Mouse (Mus musculus): ENCODE measurements at regions not wholly inside any gene's neighbourhood (a gene's known extent, or its start where the extent isn't known, plus 50 kb on each side); places are given as distances from the start of the nearest gene placed in this dataset.

DNA sequence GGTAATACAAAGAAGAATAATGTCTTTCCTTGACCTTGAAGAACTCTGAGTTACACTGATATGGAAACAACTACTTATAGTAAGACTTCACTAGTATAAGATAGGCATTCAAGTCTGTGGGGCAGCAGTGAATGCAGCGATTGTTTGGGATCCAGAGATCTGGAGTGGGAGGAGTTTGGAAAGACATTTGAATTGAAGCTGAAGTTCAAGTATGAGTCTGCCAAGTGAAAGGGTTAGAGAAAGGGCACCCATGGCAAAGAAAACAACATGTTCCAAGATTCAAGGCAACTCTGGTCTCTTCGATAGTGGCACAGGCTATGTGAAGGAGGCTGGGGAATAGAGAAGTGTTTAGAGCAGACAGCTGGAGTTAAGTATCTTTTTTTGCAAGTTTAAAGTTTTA lies 275.3 kb downstream of the Tmsb4x start:
- TF ChIP-seq NANOG (IDR thresholded peaks at IDR 0.05; ENCODE audit: borderline replicate concordance, low read length): no peak
- TF ChIP-seq CTCF (conservative IDR thresholded peaks at IDR 0.05; ENCODE audit: low read length): no peak
- TF ChIP-seq POU5F1 (IDR thresholded peaks at IDR 0.05; ENCODE audit: borderline replicate concordance, low read length): no peak
- H3K9me3 ChIP-seq (ENCODE audit: low read length): no peaks in the 10 kb centered on the region
- H3K4me3 ChIP-seq (replicated peaks; ENCODE audit: low read length): no peak overlapping the region
- H3K27me3 ChIP-seq (ENCODE audit: insufficient read depth, low read length): no peaks in the 10 kb centered on the region
- peaks cover 25% of the 10 kb centered on the region for H3K4me1 ChIP-seq (replicated peaks; ENCODE audit: low read depth, low read length)
- H3K36me3 ChIP-seq (ENCODE audit: insufficient read depth, low read length): no peaks in the 10 kb centered on the region

DNA sequence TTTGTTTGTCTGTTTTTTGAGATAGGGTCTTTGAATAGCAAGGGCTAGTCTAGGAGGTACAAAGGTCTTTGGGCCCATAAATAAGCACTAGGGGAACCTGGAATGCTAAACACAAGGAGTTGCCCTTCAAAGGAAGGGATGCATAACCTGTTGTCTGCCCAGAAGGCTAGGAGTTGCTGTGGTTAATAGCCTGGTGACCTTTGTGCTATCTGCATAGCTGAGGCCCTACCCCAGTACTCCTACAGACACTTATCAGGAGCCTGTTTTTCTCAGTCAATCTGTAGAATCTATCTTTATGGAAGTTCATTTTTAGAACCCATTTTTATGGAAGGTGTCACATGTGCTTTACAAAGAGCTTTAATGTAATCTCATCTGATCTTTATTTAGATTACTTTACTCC lies 276.6 kb downstream of the Tmsb4x start:
- Histone ChIP-seq H3K36me3 (ENCODE audit: insufficient read depth, low read length) (no peaks in the 10 kb centered on the region), H3K4me3 (replicated peaks; ENCODE audit: low read length) (no peak overlapping the region)
- no peak for TF ChIP-seq POU5F1 (IDR thresholded peaks at IDR 0.05; ENCODE audit: borderline replicate concordance, low read length)
- TF ChIP-seq NANOG (IDR thresholded peaks at IDR 0.05; ENCODE audit: borderline replicate concordance, low read length): no peak
- no peak for TF ChIP-seq CTCF (conservative IDR thresholded peaks at IDR 0.05; ENCODE audit: low read length)

DNA sequence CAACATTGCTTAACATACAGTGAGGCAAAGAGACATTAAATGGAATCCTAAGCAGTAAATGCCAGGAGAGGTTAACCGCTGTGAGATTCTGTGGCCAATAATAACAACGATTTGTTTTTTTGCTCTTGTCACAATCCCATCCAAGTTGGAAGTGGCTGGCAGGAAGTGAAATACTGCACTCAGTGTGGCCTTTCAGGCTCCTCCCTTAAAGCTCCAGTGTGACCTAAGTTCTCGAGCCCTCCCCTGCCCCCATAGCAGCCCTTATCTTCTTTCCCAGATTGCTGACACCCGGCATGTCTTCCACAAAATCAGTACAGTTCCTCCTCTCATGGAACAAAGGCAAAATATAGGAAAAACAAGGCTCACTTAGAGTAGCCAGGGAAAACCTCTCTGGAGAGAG lies 278.1 kb downstream of the Tmsb4x start:
- TF ChIP-seq POU5F1 (IDR thresholded peaks at IDR 0.05; ENCODE audit: borderline replicate concordance, low read length) (no peak), NANOG (IDR thresholded peaks at IDR 0.05; ENCODE audit: borderline replicate concordance, low read length) (no peak), CTCF (conservative IDR thresholded peaks at IDR 0.05; ENCODE audit: low read length) (no peak)
- Histone ChIP-seq H3K9me3 (ENCODE audit: low read length) (no peaks in the 10 kb centered on the region), H3K4me3 (replicated peaks; ENCODE audit: low read length) (no peak overlapping the region), H3K27me3 (ENCODE audit: insufficient read depth, low read length) (no peaks in the 10 kb centered on the region), H3K36me3 (ENCODE audit: insufficient read depth, low read length) (no peaks in the 10 kb centered on the region), H3K4me1 (replicated peaks; ENCODE audit: low read depth, low read length) (peaks cover 25% of the 10 kb centered on the region)

More for the DNA sequence above, 276.6 kb downstream of the Tmsb4x start:
- Histone ChIP-seq H3K27me3 (ENCODE audit: insufficient read depth, low read length) (no peaks in the 10 kb centered on the region), H3K4me1 (replicated peaks; ENCODE audit: low read depth, low read length) (peaks cover 25% of the 10 kb centered on the region), H3K9me3 (ENCODE audit: low read length) (no peaks in the 10 kb centered on the region)

DNA sequence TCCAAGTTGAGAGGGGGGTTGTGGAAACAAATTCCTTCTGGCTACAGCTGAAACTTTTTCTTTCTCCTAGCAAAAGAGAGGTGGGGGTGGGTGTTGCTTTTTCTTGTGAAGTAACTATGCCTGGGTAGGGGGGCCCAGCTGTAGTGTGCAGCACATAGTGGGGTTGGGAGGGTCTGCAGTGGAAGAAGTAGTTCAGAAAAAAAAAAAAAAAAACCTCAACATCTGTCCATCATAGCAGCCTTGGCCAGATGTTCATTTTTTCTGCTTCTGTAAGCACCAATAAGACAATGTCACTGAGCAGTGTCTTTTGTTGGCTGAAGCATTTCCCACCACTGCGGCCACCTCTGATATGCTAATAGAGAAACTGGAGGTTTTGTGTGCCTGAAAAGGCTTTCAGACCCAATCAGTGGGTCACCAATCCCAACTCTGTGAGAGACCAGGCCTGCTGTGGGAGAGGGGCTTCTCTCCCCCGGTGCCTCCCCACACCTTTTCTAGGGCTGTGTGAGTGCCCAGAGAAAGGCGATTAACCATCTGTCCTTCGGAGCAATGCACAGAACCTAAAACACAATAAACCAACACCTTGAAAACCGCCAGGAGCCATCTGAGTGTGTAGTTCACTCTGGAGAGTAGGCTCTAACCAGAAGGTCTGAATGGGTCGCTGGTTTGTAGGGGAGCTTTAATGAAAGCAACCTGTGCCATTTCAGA lies 279.2 kb downstream of the Tmsb4x start:
- no peak for TF ChIP-seq POU5F1 (IDR thresholded peaks at IDR 0.05; ENCODE audit: borderline replicate concordance, low read length)
- no peak for TF ChIP-seq CTCF (conservative IDR thresholded peaks at IDR 0.05; ENCODE audit: low read length)
- no peak for TF ChIP-seq NANOG (IDR thresholded peaks at IDR 0.05; ENCODE audit: borderline replicate concordance, low read length)
- no peaks in the 10 kb centered on the region for H3K27me3 ChIP-seq (ENCODE audit: insufficient read depth, low read length)
- no peaks in the 10 kb centered on the region for H3K36me3 ChIP-seq (ENCODE audit: insufficient read depth, low read length)
- H3K4me3 ChIP-seq (replicated peaks; ENCODE audit: low read length): no peak overlapping the region
- H3K4me1 ChIP-seq (replicated peaks; ENCODE audit: low read depth, low read length): peaks cover 25% of the 10 kb centered on the region
- no peaks in the 10 kb centered on the region for H3K9me3 ChIP-seq (ENCODE audit: low read length)

DNA sequence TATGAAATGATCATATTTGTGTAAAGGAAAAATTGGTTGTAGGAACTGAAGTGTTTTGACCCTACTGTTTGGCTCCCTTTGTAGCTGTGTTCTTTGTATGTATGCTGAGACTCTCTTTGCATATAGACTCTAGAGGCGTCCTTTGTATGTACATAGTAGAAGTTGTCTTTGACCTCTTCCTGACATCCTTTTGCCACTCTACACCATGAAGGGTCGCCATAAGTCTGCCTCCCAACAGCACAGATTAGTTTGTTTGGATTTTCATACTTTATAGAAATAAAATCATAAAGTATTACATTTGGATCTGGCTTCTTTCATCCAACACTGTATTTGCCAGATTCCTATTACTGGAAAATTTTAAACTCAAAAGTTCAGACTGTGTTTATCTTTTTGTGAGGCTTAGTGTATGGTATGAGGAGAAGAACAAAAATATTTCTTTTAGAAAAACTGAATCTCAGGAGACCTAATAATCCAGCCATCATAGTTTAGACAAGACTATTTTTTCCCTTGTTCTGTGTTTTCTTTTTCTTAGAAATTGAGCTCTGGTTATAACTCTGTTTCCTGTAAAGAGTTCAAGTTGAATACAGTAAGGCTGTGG lies 293.7 kb downstream of the Tmsb4x start:
- Histone ChIP-seq H3K36me3 (ENCODE audit: insufficient read depth, low read length) (no peaks in the 10 kb centered on the region), H3K27me3 (ENCODE audit: insufficient read depth, low read length) (no peaks in the 10 kb centered on the region), H3K9me3 (ENCODE audit: low read length) (no peaks in the 10 kb centered on the region), H3K4me3 (replicated peaks; ENCODE audit: low read length) (no peak overlapping the region), H3K4me1 (replicated peaks; ENCODE audit: low read depth, low read length) (no peaks in the 10 kb centered on the region)
- TF ChIP-seq NANOG (IDR thresholded peaks at IDR 0.05; ENCODE audit: borderline replicate concordance, low read length): no peak
- TF ChIP-seq CTCF (conservative IDR thresholded peaks at IDR 0.05; ENCODE audit: low read length): no peak
- TF ChIP-seq POU5F1 (IDR thresholded peaks at IDR 0.05; ENCODE audit: borderline replicate concordance, low read length): no peak

DNA sequence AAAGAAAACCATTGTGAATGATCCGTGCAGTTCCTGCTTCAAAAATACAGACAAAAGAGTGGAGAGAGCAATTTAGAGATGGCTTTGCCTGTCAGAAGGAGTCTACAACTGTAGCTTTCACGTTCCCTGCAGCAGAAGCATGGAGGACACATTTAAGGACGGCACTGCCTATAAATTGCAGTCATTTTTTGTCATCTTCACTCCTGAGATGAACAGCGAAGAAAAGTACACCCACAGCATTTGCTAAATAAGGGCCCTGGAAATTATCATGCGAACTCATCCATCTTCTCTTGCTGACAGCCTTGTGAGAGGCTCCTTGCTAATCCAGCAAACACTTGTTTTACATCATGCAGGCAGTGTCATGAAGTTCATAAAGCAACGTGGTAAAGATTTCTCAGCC lies 302.5 kb downstream of the Tmsb4x start:
- no peak for TF ChIP-seq POU5F1 (IDR thresholded peaks at IDR 0.05; ENCODE audit: borderline replicate concordance, low read length)
- TF ChIP-seq CTCF (conservative IDR thresholded peaks at IDR 0.05; ENCODE audit: low read length): no peak
- TF ChIP-seq NANOG (IDR thresholded peaks at IDR 0.05; ENCODE audit: borderline replicate concordance, low read length): no peak
- Histone ChIP-seq H3K4me3 (replicated peaks; ENCODE audit: low read length) (no peak overlapping the region), H3K27me3 (ENCODE audit: insufficient read depth, low read length) (no peaks in the 10 kb centered on the region), H3K4me1 (replicated peaks; ENCODE audit: low read depth, low read length) (no peaks in the 10 kb centered on the region), H3K36me3 (ENCODE audit: insufficient read depth, low read length) (no peaks in the 10 kb centered on the region), H3K9me3 (ENCODE audit: low read length) (no peaks in the 10 kb centered on the region)

DNA sequence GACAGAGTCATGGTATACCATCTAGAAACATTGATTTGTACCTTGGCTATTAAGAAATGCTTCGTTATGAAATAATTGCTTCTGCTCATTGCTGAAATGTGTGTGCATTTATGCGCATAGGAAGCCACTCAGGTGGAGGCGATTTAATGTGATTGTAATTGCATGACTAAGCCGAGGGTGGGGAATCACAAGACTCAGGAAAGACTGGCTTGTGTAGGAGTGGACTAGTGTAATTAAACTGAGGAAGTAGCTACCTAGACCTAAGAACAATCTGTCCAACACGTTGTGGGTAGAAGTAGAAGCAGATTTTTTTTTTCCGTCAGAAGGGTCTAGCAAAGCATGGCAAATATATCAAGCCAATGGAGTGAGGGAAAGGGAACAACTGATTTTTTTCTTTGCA lies 308.4 kb downstream of the Tmsb4x start:
- no peak overlapping the region for H3K4me3 ChIP-seq (replicated peaks; ENCODE audit: low read length)
- TF ChIP-seq NANOG (IDR thresholded peaks at IDR 0.05; ENCODE audit: borderline replicate concordance, low read length) (no peak), CTCF (conservative IDR thresholded peaks at IDR 0.05; ENCODE audit: low read length) (no peak), POU5F1 (IDR thresholded peaks at IDR 0.05; ENCODE audit: borderline replicate concordance, low read length) (no peak)
- H3K4me1 ChIP-seq (replicated peaks; ENCODE audit: low read depth, low read length): no peaks in the 10 kb centered on the region
- no peaks in the 10 kb centered on the region for H3K36me3 ChIP-seq (ENCODE audit: insufficient read depth, low read length)
- no peaks in the 10 kb centered on the region for H3K27me3 ChIP-seq (ENCODE audit: insufficient read depth, low read length)
- H3K9me3 ChIP-seq (ENCODE audit: low read length): no peaks in the 10 kb centered on the region

DNA sequence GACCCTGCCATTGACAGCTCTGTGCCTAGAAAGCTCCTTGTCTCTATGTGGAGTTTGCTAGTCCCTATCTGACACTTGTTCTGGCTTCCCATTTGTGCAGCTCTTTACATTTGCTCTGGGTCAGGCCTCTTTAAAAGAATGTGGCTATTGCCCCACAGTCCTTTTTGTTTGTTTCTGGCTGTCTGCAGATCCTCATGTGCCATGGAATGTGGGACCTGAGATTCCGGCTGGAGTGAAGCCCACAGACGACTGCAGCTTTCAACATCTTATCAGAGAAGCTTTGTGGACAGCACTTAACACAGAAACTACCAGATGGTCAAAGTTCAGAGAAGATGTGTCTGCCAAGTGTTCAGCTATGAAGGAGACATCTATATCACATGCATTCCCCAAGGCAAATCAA lies 309.7 kb upstream of the Egfl6 start:
- Histone ChIP-seq H3K4me3 (replicated peaks; ENCODE audit: low read length) (no peak overlapping the region), H3K27me3 (ENCODE audit: insufficient read depth, low read length) (no peaks in the 10 kb centered on the region), H3K4me1 (replicated peaks; ENCODE audit: low read depth, low read length) (no peaks in the 10 kb centered on the region), H3K9me3 (ENCODE audit: low read length) (no peaks in the 10 kb centered on the region), H3K36me3 (ENCODE audit: insufficient read depth, low read length) (no peaks in the 10 kb centered on the region)
- no peak for TF ChIP-seq NANOG (IDR thresholded peaks at IDR 0.05; ENCODE audit: borderline replicate concordance, low read length)
- no peak for TF ChIP-seq CTCF (conservative IDR thresholded peaks at IDR 0.05; ENCODE audit: low read length)
- no peak for TF ChIP-seq POU5F1 (IDR thresholded peaks at IDR 0.05; ENCODE audit: borderline replicate concordance, low read length)
